Mouse (Mus musculus) mouse embryonic stem cell (cell line): Measurements from ENCODE around the gene Tbc1d9b.
"Not testable (repeated sequence)": the region's sequence is repeated elsewhere in the genome, so short reads cannot be mapped to it uniquely, and the experiment has no call there.

Source experiments
- in situ Hi-C, 2 experiments: fragments of 300-500 bp; cut with MboI; formaldehyde crosslinking; loops; 1 replicate in 1 of 2; 3 replicates in 1 of 2; pipeline ENCODE4 v1.14.3; 2019 to 2020; ENCODE audit warnings: low sequenced_read_pairs in 2 of 2, low pct_unique_long_range_greater_than_20kb in 1 of 2, mixed read lengths in 1 of 2; ENCODE audit not compliant: unreplicated experiment in 1 of 2

The Tbc1d9b gene

DNA sequence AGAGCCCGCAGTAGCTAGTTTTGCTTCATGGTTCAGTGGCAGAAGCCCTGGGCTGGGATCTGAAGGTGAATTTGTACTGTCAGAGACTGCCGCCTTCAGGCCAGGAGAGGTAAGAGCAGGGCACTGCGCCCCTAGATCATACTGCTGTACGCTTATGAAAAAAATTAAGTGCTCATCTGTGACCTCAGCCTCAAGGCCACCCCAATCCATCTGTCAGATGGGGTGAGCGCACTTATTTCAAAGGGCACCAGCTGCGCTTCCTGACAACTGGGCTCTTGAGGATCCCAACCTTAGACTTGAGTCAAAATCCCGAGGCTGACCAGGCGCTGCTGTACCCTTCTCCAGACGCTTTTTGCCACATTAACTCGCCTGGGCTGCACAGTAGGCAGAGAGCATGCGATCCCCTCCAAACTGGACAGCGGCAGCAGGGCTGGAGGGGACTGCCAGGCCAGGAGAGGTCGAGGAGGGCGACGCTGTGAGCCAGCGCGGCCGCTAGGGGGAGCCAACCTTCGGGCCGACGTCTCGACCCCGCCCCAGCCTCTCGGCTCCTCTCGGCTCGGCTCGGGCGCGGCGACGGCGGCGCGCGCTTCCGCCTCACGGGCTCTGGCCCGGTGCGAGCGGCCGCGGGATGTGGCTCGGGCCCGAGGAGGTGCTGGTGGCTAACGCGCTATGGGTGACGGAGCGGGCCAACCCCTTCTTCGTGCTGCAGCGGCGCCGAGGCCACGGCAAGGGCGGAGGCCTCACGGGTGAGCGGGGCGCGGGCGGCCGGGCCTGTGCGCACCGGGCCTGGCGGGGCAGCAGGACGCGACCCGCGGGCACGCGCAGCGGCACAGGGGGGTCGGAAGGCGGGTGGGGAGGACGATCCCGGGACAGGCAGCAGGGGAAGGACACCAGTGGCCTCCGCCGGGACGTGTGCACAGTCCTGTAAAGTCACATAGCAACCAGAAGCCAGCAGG, at the start of gene Tbc1d9b:
Gene Tbc1d9b (plus strand): TSS at position 586 of the 956 bp plus-strand sequence.
- in situ Hi-C loops: loop anchor here (5.0 kb wide), 2 partner anchors 144 to 149 kb away; no protein-coding TSS in a partner anchor

DNA sequence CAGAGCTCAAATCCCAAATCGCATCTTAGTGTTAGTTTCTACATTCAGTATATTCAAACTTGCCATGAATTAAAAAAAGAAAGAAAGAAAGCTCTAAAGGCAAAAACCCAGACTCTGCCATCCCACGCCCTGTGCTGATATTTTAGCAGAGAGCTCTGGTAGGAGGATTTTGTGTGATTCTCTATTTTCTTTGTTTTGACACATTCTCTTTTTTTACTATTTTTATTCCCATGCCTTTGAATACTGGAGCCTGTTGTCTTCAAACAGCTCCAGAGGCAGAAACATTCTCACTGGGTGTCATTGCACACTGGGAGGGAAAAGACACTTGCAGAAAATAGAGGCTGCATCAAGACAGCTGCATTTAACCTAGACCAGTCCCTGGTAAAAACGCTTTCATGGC, 45.0 kb upstream of the Tbc1d9b start:
- in situ Hi-C loops: no loop called here

DNA sequence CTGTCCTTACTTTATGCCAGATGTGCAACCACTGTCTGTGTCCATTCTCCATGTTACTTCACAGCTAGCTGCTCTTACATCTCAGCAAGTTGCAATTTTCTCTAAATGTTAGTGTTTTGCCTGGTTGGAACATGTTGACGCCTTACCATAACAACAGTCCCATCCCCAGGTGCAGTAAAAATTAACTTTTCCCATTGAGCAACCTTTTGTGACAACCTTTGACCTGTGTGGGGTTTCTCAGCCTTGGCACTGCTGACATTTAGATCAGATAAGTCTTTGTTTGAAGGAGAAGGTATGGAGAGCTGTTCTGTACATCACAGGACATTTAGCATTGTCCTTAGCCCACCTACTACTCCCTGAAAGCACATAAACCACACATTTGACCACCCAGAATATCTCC, 41.4 kb upstream of the Tbc1d9b start:
- in situ Hi-C loops: no loop called here

DNA sequence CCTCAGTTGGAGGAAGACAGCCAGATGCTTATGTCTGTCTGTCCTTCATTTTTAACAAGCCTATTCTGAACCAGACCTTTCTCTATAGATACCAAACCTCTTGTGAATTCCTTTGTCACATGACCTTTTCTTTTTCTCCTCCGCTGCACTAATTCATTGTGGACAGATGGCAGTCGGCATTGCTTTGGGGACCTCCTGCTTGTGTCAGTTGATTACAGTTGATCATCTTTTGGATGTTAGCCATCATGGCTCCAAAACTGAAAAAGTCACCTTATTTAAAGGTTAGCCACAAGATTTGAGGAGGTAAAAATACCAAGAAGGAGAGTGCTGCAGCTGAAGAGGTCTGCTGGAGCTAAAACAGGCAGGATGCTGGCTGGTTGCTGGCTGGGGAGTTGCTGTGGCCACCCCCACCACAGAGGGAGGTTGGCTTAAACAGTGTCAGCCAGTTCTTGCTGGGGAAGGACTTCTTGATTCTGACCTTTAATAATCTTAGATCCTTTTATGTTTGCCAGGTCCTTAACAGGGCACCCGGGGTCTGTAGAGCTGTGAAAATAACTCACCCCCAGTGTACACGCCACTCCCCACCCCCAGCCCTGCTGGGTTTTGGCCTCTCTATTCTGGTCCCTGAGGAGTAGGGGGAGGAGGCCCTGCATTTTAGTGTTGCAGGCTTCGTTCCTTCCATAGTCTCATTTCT, 40.1 kb upstream of the Tbc1d9b start:
- in situ Hi-C loops: no loop called here

DNA sequence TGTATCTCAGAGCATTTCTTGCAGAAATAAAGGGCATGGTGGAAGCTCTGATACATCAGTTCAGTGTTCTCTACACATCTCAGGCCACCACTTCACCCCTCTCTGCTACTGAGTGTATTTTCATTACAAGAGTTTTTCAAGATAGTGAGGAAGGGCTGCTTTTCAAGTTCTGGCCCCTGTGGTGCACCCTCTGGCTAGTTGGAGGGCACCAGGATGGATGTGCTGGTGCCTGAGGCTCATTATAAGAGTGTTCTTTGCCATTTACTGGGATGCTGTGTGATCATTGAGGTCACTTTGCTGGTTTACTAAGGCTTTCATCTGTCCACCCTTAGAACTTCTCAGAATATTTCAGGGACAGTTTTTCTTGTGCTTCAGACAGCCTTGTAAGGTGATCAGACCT, 39.5 kb upstream of the Tbc1d9b start:
- in situ Hi-C loops: no loop called here

DNA sequence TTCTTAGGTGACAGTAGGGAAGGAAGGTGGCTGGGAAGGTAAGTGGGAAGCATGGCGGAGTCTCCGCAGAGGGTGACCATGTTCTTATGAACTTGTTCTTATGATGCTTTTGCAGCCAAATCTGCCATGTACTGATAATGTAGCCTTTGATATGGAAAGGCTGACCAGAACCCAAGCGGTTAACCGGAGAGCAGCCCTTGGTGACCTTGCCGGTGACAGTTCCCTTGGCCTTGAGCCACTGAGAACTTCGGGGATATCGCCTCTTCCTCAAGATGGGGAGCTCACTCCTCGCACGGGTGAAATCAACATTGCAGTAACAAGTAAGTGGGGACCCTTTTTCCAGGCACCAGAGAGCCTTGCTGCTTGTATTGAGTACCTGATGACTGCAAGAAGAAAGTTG, 35.5 kb upstream of the Tbc1d9b start:
- in situ Hi-C loops: no loop called here

DNA sequence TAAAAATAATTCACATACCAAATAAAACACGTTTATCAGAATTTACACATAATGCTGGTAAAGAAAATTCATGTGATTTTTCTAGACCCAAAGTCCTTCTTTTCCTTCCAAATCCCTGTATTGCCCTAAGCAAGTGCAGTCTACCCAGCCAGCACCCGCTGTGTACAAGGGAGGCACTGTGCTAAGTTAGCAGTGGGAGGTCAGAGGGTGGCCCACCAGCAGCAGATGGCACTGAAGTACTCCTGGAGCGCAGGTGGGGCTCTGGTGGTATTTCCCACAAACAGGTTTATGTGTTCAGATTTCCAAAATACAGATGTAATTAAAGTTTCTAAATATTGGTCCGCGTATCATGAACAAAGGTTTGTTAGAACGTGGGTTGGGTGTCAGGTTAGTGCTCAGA, 34.1 kb upstream of the Tbc1d9b start:
- in situ Hi-C loops: no loop called here

DNA sequence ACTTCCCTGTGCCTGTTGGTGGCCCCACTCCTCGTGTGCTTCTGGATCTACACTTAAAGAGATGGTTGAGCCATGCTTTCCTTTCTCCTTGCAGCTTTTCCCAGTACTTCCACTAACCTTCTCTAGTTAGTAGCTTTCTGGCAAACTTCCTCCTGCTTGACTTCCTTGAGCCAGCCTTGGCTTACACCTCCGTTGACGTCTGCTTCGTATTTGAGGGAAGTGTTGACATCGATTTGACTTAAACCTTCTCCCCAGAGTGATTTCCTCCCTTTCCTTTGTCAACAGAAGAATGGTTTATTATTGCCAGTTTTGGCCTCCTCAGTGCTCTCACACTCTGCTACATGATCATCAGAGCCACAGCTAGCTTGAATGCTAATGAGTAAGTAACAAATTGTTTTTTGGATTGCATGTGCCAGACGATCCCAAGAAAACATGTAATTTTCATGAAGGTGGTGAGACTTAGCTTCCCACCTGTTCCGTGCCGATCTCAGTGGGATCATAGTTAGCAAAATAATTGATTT, 32.2 kb upstream of the Tbc1d9b start:
- in situ Hi-C loops: no loop called here

DNA sequence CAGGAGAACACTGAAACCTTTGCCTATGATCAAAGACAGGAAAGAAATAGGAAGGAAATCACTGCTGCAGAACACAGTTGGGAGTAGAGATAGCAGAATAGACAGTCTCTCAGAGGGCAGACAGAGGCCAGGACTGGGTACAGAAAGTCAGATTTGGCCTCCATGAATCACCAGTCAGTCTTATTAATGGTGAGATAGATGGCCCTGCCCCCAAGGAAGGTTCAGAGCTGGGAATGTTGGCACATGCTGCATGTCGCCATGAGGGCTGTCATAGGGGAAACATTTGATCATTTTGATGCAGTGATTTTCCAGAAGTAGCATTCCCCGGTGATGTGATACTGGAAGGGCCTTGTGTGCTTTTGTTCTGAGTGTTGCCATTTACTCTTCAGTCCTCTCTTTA, 31.5 kb upstream of the Tbc1d9b start:
- in situ Hi-C loops: no loop called here

DNA sequence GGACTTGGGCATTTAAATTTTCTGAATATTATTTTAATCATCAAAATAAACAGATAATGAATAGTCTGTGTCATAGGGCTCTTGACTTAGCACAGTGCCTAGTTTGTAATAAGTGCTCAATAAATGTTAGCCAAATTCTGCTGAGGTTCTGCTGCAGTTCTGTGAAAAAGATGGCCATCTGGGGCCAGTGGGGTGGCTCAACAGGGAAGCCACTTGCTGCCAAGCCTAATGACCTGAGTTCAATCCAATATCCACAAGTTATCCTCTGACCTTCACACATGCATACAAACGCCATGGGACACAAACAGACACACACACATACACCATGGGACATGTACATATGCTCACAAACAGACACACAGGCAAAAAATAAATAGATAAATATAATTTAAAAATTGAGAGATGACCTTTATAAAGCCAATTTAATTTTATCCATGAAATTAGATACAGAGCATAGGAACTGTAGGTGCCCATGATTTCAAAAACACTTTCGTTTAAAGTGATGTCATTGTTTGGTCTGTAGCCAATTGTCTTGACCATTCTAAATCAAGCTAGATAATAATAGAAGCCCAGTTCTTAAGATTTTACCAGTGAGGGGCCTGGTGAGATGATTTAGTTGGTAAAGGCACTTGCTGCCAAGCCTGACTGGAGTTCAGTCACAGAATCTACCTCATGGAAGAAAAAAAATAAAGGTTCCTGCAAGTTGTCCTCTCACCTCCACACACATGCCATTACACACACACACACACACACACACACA, 30.5 kb upstream of the Tbc1d9b start:
- in situ Hi-C loops: no loop called here

DNA sequence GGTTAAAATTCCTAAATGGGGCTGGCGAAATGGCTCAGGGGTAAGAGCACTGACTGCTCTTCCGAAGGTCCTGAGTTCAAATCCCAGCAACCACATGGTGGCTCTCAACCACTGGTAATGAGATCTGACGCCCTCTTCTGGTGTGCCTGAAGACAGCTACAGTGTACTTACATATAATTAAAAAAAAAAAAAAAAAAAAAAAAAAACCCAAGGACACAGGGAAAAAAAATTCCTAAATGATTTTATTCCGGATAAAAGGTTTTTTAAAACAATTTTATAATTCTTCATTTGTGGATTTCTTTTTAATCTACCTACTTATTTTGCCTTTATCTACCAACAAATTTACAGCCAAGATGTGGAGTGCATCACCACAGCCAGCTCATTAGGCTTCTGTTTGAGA, 29.2 kb upstream of the Tbc1d9b start:
- in situ Hi-C loops: not testable (repeated sequence)

DNA sequence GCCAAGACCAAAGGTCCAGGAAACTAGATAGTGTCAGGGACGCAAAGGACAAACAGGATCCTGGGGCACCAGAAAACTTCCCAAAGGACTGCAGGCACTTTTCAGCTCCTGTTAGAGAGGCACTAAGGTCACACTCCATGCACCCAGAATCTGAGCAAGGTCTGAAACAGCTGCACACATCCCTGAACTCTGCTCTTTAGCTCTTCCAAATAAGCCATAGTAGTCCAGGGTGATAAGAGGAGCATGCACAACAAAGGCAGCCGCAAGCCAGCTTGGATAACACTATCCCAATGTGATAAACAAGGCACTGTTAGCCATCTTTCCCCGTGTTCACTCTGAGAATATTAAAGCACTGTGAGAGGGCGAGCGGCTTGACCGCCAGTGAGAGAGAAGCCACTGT, 27.2 kb upstream of the Tbc1d9b start:
- in situ Hi-C loops: no loop called here

DNA sequence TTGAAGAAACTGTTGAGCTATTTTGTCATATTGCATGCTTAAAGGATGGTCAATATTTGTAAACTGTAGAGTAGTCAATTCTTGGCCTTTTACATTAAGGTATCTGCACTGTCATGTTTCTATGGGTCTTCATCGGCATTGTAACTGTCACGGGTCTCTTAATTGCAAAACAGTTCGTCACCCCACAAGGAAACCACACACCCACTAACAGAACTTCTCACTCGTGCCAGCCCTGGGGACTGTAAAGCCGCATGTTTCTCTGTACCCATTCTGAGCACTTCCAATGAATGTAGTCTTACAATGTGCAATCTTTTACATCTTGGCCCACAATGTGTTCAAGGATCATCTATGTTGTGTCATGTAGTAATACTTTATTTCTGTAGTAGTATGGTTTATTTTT, 26.0 kb upstream of the Tbc1d9b start:
- in situ Hi-C loops: no loop called here

DNA sequence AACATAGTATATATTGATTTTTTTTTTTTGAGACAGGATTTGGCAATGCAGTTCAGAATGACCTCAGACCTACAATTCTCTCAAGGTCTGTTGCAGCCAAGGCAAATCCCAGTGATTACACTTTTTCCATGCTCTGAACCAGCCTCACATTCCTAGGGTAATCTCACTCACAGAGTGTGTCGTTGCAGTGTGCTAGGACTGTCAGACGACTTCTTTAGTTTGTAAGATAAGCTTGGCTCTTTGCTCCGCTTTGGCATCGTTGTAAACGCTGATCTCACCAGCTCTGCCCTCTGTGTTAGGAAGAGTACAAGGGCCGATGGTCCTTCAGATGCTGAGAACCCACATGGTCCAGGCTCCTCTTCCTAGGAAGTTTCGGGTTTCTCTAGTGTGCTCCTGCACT, 25.2 kb upstream of the Tbc1d9b start:
- in situ Hi-C loops: no loop called here

DNA sequence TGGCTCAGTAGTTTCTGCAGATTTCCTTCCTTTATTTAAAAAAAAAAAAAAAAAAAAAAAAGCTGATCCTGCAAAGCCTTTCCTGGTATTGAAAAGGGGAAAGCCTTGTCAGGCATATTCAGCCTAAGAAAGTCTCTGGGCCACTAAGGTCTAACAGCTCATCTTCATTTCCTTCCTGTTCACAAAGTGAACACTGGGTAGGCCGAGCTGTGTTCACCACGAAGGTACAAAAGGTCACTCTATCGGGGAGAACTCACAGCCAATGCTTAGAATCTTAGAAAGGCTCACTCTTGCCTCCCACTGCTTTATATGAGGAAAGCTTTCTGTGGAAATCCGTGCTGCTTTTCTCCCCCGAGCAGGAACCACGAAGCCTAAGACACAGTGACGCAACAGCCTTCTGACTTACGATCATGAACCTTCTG, 22.4 kb upstream of the Tbc1d9b start:
- in situ Hi-C loops: no loop called here

DNA sequence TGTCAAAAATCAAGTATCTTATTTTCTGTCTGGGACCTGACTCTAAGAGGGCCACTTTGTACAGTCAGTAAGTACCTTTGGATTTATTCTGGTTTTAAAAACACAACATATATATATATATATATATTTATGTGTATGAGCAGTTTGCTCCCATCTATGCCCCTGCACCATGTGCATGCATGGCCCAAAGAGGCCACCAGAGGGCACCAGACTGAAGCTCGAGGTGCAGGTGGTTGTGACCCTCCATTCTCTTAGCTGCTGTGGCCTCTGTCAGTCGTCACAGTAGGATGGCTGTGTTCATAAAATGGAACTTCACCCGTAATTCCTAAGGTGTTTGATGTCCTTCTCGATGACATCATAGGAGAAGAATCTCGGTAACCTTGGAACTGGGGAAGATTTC, 16.9 kb upstream of the Tbc1d9b start:
- in situ Hi-C loops: no loop called here

DNA sequence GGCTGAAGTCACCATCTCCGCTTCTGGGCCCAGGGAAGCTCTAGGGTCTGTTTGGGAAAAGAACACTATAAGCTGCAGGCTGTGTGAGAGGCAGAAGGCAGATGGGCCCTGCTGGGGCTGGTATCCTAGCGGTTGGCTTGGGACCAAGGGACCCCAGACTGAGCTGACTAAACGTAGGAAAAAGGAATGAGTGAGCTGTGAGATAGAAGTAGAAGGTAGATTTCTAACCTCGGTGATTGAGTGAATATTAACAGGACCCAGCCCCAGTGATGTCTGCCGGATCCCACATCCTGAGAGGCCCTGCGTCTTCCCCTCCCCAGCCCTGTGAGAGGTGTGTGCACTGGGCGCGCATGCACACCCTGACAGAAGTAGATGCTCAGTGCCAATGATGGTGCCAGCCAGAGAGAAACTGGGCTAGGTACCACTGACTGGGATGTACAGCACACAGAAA, 8.5 kb upstream of the Tbc1d9b start:
- in situ Hi-C loops: no loop called here

DNA sequence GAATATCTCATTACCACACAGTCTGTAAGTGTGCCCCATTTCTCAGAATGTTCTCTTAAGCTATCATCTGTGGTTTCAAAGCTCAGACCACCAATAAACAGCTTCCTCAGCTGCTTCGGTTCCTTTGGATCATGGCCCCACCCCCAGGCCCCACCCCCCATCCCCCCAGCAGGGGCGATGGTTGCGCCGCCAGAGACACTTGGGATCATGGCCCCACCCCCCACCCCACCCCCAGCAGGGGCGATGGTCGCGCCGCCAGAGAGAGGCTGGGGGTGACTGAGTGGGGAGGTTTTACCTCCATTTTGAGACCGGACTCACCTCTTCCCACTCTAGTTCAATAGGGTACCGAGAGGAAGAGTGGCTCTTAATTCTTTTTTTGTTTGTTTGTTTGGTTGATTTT, 3.4 kb upstream of the Tbc1d9b start:
- in situ Hi-C loops: no loop called here

DNA sequence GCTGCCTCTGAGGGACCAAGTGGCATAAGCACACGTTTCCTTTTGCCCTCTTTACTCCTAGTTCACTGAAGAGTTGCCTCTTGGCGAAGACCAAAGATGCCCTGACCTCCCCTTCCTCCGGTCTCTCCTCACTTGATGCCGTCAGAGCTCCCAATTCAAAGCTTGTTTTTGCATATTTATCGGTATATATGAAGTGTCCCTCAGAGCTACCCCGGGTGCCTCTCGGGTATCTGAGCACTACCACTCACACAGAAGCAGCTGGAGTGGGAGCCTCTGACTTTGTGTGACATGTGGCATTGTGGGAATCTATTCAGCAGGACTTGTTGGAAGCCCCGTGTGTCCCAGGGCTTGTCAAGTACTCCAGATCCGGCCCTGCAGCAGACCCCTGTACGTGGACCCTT, 605 bp downstream of the Tbc1d9b start:
- in situ Hi-C loops: loop anchor here (5.0 kb wide), 2 partner anchors 144 to 150 kb away; no protein-coding TSS in a partner anchor
